Mouse (Mus musculus) heart, embryonic 11.5 days (tissue): ENCODE measurements around the gene Slc25a10. TPM values are rescaled to one million over a fixed set of nuclear protein-coding genes. Genes with fewer than 3 reads are reported as not detected.

Experiments
- ATAC-seq: fragments of 200-750 bp; cut with Nextera tagmentation; replicated peaks from 2 replicates; pipeline ENCODE4 v1.8.0; 2017; ENCODE audit warnings: moderate library complexity; ENCODE audit not compliant: insufficient number of reproducible peaks, low FRiP score, low TSS enrichment
- H3K27ac ChIP-seq: fragments of 300-500 bp; sonication (generic); 2 replicates; pipeline ENCODE4 v1.5.1; 2014; ENCODE audit warnings: mild to moderate bottlenecking, low read depth, low read length
- H3K27me3 ChIP-seq: fragments of 300-500 bp; sonication (generic); 2 replicates; pipeline ENCODE4 v1.6.1; 2014; ENCODE audit warnings: mild to moderate bottlenecking, low read length, mixed read lengths; ENCODE audit not compliant: control insufficient read depth, insufficient read depth
- H3K36me3 ChIP-seq: fragments of 300-500 bp; sonication (generic); 2 replicates; pipeline ENCODE4 v1.6.1; 2014; ENCODE audit warnings: mild to moderate bottlenecking, low read length, moderate library complexity, mixed read lengths; ENCODE audit not compliant: control insufficient read depth, insufficient read depth
- H3K4me1 ChIP-seq: fragments of 300-500 bp; sonication (generic); 2 replicates; pipeline ENCODE4 v1.6.1; 2014; ENCODE audit warnings: low read length; ENCODE audit not compliant: control insufficient read depth, insufficient read depth
- H3K4me2 ChIP-seq: fragments of 300-500 bp; sonication (generic); 2 replicates; pipeline ENCODE4 v1.6.1; 2014; ENCODE audit warnings: mild to moderate bottlenecking, moderate library complexity
- H3K4me3 ChIP-seq: fragments of 300-500 bp; sonication (generic); 2 replicates; pipeline ENCODE4 v1.5.1; 2014; ENCODE audit warnings: low read depth, low read length
- H3K9ac ChIP-seq: fragments of 300-500 bp; sonication (generic); 2 replicates; pipeline ENCODE4 v1.6.1; 2014; ENCODE audit warnings: mild to moderate bottlenecking, low read depth, low read length, moderate library complexity
- H3K9me3 ChIP-seq: fragments of 300-500 bp; sonication (generic); replicated peaks from 2 replicates; pipeline ENCODE4 v1.6.1; 2016; ENCODE audit warnings: low read length; ENCODE audit not compliant: control insufficient read depth
- WGBS: fragments of 180-500 bp; shearing (Covaris S2); extraction: QIAGEN DNeasy Blood & Tissue Kit; methylation state at CpG from one replicate; pipeline ENCODE4 v1.1.7; 2014; ENCODE audit not compliant: insufficient replicate concordance; 5-methylcytosine and 5-hydroxymethylcytosine counted together
- polyA plus RNA-seq: library from polyadenylated mRNA; unstranded; fragments of >200 nt; fragmentation: Nextera tagmentation; extraction: Ambion mirVana; gene quantifications from 2 replicates; pipeline ENCODE4 v1.2.1, GENCODE M21; 2014

Slc25a10 gene
- polyA plus RNA-seq, 1 experiment from 2014 or later, result 44.2 TPM

DNA sequence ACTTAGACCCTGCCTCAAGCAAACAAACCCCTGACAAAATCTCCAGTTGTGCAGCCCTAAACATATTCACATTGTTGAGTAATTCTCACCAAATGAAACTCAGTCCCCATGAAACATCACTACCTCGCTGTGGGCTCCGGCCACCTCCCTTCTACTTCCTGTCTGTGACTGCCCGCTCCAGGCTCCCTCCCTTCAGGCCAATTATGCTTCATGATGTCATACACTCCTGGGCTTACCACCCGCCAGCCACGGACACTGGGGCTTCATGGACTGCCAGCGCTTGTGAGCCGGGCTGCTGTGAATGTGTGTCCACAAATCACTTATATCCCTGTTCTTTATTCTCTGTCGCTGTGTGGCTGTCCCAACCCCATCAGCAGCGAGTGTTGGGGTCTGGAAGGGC lies 28.1 kb downstream of the Slc25a10 start:
- Histone ChIP-seq H3K9ac (0 out of 2 replicates have a peak overlapping the region, but pooled peaks have one; percentile 1), H3K36me3 (no peaks in the 10 kb centered on the region), H3K4me3 (no peak overlapping the region), H3K27ac (peak overlapping the region; percentile 3; the same call in 1 of the 2 replicates), H3K27me3 (peaks cover 2% of the 10 kb centered on the region; the same call in 1 of the 2 replicates), H3K4me2 (peak overlapping the region; percentile 9; the same call in 1 of the 2 replicates), H3K9me3 (no peaks in the 10 kb centered on the region), H3K4me1 (no peaks in the 10 kb centered on the region; the same call in 1 of the 2 replicates)
- ATAC-seq, result 0 out of 2 replicates have a peak, but pooled peaks have one; percentile 36
- WGBS, result 38% methylated on average over 9 of the region's 9 CpGs

DNA sequence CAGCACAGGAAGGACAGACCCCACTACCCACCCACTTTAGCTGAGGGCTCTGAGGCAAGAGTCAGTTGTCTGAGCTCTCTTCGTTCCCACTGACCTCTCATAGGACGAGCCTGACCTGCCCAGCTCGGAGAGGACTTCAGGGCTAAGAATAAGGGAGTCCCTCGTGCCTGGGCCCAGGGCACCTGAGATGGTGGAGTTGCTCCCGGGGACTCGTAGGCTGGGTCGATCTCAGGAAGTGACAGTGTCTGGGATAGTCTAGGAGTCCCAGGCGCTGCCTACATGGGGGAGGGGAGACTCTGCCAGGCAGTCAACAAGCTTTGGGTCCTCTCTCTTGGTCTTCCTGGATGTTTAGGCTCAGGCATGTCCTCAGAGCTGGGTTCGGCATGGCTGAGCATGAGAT lies 28.9 kb downstream of the Slc25a10 start:
- Histone ChIP-seq H3K4me2 (no peak overlapping the region), H3K9ac (0 out of 2 replicates have a peak overlapping the region, but pooled peaks have one; percentile 1), H3K4me3 (no peak overlapping the region), H3K4me1 (no peaks in the 10 kb centered on the region; the same call in 1 of the 2 replicates), H3K9me3 (peaks cover 3% of the 10 kb centered on the region; the same call in 1 of the 2 replicates), H3K27me3 (peaks cover 2% of the 10 kb centered on the region; the same call in 1 of the 2 replicates), H3K36me3 (no peaks in the 10 kb centered on the region), H3K27ac (no peak overlapping the region)
- WGBS, result 67% methylated on average over 9 of the region's 9 CpGs
- no peak for ATAC-seq

DNA sequence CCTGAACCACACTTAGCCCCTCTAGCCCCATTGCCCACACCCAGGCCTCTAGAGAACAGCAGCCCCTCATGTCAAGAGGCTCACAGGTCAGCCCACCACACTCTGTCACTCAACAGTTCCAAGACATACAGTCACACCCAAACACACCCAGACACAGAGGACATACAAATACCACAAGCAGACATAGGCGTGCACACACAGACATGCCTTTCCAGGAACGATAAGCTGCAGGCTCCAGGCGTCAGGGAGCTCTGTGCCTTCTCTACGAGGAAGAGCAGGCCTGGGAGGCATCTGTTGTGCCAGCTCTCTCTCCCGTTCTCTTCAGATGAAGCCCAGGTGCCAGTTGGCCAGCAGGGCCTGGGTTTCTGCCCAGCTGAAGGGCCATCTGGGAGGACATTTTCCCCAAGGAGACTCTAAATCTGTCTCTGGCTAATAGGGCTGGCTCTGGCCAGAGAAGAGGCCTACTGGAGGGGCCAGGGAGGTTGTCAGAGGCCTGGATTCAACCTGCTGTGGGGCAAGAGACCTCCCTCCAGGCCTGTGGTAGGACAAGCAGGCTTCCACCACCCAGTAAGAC lies 29.4 kb downstream of the Slc25a10 start:
- Histone ChIP-seq H3K9ac (no peak overlapping the region), H3K27me3 (peaks cover 2% of the 10 kb centered on the region; the same call in 1 of the 2 replicates), H3K36me3 (no peaks in the 10 kb centered on the region), H3K4me2 (no peak overlapping the region), H3K9me3 (peaks cover 3% of the 10 kb centered on the region; the same call in 1 of the 2 replicates), H3K4me1 (no peaks in the 10 kb centered on the region; the same call in 1 of the 2 replicates), H3K4me3 (no peak overlapping the region), H3K27ac (no peak overlapping the region)
- no peak for ATAC-seq
- 68% methylated on average over 5 of the region's 5 CpGs for WGBS

DNA sequence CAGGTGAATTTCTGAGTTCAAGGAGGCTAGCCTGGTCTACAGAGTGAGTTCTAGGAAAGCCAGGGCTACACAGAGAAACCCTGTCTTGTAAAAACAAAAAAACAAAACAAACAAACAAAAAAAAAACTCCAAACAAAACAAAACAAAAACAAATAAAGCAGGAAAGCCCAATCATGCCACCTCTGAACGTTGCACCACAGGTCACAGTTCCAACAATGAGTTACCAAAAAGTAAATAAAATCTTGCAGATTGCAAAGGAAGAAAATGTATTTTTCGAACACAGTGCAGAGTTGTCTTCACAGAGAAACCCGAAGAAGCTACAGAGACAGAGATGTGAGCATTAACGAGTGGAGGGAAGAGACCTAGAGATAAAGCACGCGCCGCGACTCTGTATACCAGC lies 30.9 kb downstream of the Slc25a10 start:
- H3K4me2 ChIP-seq, result no peak overlapping the region
- WGBS, result 82% methylated on average over 8 of the region's 8 CpGs
- ATAC-seq, result no peak
- peaks cover 3% of the 10 kb centered on the region; the same call in 1 of the 2 replicates for H3K27me3 ChIP-seq
- no peak overlapping the region for H3K9ac ChIP-seq
- H3K36me3 ChIP-seq, result no peaks in the 10 kb centered on the region
- H3K4me1 ChIP-seq, result no peaks in the 10 kb centered on the region; the same call in 1 of the 2 replicates
- no peak overlapping the region for H3K4me3 ChIP-seq
- H3K27ac ChIP-seq, result no peak overlapping the region
- H3K9me3 ChIP-seq, result peaks cover 3% of the 10 kb centered on the region; the same call in 1 of the 2 replicates

DNA sequence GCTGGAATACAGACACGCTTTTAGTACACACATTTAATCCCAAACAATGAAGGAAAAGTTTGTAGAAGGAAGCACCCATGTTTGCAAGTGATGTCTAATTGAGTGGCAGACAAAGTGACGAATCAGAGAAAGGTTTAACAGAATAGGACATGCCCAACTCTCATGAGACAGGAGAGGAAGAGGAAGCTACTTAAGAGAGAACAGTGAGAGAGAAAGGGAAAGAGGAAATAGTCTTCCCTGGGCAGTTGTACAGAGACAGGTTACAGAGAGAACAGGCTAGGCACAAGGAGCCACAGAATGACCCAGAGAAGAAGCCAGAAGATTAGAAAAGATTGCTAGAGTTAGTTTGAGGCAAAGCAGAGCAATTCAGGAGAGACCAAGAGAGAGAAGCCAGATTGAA lies 34.3 kb downstream of the Slc25a10 start:
- Histone ChIP-seq H3K36me3 (no peaks in the 10 kb centered on the region), H3K9me3 (peaks cover 3% of the 10 kb centered on the region; the same call in 1 of the 2 replicates), H3K4me1 (peaks cover 6% of the 10 kb centered on the region; the same call in 1 of the 2 replicates), H3K9ac (no peak overlapping the region), H3K27me3 (peaks cover 36% of the 10 kb centered on the region), H3K27ac (no peak overlapping the region), H3K4me3 (no peak overlapping the region), H3K4me2 (no peak overlapping the region)
- WGBS, result 70% methylated on average over 2 of the region's 2 CpGs
- ATAC-seq, result no peak

DNA sequence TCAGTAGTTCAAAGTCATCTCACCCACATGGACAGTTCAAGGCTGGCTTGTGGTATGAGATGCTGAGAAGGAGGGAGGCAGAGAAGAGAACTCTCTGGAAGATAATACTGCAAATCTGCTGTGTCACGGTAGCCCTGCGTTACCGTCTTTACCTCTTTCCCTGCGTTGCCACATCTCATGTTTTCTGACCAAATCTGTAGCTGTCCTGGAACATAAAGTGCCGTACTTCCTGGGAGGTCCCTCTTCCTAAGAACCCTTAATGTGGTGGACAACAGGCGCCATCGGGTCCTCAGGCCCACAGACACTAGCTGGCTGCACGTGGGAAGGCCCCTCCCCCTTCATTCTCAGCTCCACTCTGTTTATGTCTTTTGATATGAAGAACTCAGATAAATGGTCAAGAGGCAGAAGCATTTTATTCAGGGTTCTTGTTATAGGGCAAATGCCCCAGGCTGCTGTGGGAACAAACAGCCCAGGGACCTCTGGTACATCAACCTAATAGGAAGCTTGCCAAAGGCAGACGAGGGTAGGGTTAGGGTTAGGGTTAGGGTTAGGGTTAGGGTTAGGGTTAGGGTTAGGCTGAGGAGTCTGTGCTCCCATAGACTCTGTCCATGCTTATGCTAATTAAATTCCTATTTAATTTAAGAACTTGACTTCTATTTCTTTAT lies 36.2 kb downstream of the Slc25a10 start:
- 0 out of 2 replicates have a peak, but pooled peaks cover 6% of the 10 kb centered on the region for H3K4me1 ChIP-seq
- no peak overlapping the region for H3K4me3 ChIP-seq
- no peak overlapping the region for H3K27ac ChIP-seq
- peaks cover 55% of the 10 kb centered on the region for H3K27me3 ChIP-seq
- no peak overlapping the region for H3K4me2 ChIP-seq
- no peaks in the 10 kb centered on the region for H3K36me3 ChIP-seq
- peaks cover 3% of the 10 kb centered on the region; the same call in 1 of the 2 replicates for H3K9me3 ChIP-seq
- no peak overlapping the region for H3K9ac ChIP-seq
- whole genome bisulfite sequencing, result 73% methylated on average over 9 of the region's 9 CpGs
- no peak for ATAC-seq

DNA sequence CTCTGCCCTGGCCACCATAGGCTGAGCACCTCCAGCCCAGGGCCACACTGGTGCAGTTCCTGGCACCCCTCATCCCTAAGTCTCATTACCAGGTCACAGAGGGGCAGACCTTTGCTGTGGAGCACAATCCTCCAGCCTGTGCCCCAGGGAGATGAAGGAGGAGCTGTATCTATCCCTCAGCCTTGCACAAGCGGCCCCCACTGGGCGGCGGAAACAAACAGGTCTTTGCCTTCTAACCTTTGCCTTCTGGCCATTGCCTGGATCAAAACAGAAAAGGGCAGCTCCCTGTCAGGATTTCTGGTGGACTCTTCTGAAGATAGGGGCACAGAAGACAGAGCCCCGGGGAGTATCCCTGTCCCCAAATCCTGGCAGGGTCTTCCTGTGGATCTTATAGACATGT lies 37.3 kb downstream of the Slc25a10 start:
- Histone ChIP-seq H3K9ac (no peak overlapping the region), H3K4me3 (no peak overlapping the region), H3K9me3 (peaks cover 3% of the 10 kb centered on the region; the same call in 1 of the 2 replicates), H3K4me1 (0 out of 2 replicates have a peak, but pooled peaks cover 6% of the 10 kb centered on the region), H3K27ac (no peak overlapping the region), H3K27me3 (peaks cover 63% of the 10 kb centered on the region), H3K4me2 (no peak overlapping the region; the same call in 1 of the 2 replicates), H3K36me3 (no peaks in the 10 kb centered on the region)
- ATAC-seq, result no peak
- 36% methylated on average over 4 of the region's 4 CpGs for WGBS

DNA sequence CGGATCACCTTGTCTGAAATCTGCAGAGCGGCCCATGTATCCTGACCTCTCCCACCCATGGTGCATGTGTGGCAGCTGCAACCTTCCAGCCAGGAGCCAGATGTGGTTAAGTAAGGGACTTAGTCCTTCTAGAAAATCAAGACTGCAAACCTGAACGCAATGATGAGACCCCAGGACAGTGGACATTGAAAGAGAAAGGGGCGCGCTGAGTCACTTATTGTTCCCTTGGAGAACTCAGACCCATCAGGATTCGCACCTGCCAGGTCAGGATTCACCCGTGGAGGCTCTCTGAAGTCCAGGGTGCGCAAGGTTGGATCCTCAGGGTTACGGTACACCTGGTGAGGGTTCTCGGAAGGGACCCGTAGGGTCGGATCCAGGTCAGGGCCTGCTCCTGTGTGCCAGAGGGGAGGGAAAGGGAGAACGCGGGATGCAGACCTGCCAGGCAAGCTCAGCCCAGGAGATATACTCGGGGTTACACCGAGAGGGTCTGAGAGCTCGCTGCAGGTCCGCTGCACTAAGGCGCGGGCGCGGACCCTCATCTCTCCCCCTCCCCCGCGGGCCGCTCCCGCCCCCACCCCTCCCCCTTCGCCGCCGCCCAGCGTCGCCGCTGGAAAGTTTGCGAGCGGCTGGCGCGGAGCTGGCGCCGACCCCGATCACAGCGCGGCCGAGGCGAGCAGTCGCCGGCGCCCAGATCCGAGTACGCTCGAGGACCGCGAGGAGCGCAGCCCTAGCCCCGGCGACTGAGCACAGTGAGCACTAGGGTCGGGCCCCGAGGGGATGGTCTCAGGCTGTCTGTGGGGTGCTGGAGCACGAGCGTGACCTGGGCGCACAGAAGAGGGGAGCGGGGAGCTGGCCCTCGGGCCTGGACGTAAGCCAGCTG lies 38.7 kb downstream of the Slc25a10 start, which contains the start of gene Gcgr:
Gene Gcgr (plus strand): TSS at position 615 of the 880 bp plus-strand sequence.
- 7% methylated on average over 58 of the region's 62 CpGs for WGBS
- H3K27ac ChIP-seq, result no peak within 1 kb of the TSS; the same call in 1 of the 2 replicates

More for the DNA sequence above, 38.7 kb downstream of the Slc25a10 start, which contains the start of gene Gcgr:
- no peaks in the 10 kb centered on the region for H3K9me3 ChIP-seq
- peak within 1 kb of the TSS; percentile 70 for H3K4me2 ChIP-seq
- ATAC-seq, result peak; percentile 23; the same call in 1 of the 2 replicates
- 0 out of 2 replicates have a peak, but pooled peaks cover 6% of the 10 kb centered on the region for H3K4me1 ChIP-seq
- no peaks in the 10 kb centered on the region for H3K36me3 ChIP-seq
- peaks cover 75% of the 10 kb centered on the region for H3K27me3 ChIP-seq
- H3K9ac ChIP-seq, result peak within 1 kb of the TSS; percentile 59
- peak within 1 kb of the TSS; percentile 42 for H3K4me3 ChIP-seq
